Mouse (Mus musculus) cerebellum, adult (tissue): ENCODE results near the gene Cby3.

Experiments used
- ATAC-seq: cut with Nextera tagmentation; 2 replicates; pipeline ENCODE4 v1.9.2; 2017; ENCODE audit warnings: mild to moderate bottlenecking, moderate library complexity, mixed read lengths; ENCODE audit not compliant: insufficient number of reproducible peaks, low FRiP score, low TSS enrichment

Gene Cby3

GRCm38 (mm10) chr11:50387167-50387679, 33.0 kb downstream of the Cby3 start:
- ATAC-seq: no peak

GRCm38 (mm10) chr11:50387697-50388096, 33.4 kb downstream of the Cby3 start:
- ATAC-seq: no peak

GRCm38 (mm10) chr11:50388217-50388929, 34.1 kb downstream of the Cby3 start:
- ATAC-seq: no peak

GRCm38 (mm10) chr11:50389011-50389410, 34.7 kb downstream of the Cby3 start:
- no peak for ATAC-seq

GRCm38 (mm10) chr11:50389616-50390015, 35.4 kb downstream of the Cby3 start:
- no peak for ATAC-seq

GRCm38 (mm10) chr11:50391272-50391960, 37.2 kb downstream of the Cby3 start:
- no peak for ATAC-seq

- no peak for ATAC-seq
Observed at GRCm38 (mm10) chr11:50393306-50393705, 39.0 kb downstream of the Cby3 start.

GRCm38 (mm10) chr11:50394731-50395130, 40.5 kb downstream of the Cby3 start:
- ATAC-seq: no peak

GRCm38 (mm10) chr11:50396766-50397307, 42.6 kb downstream of the Cby3 start:
- ATAC-seq: no peak

GRCm38 (mm10) chr11:50397316-50397715, 43.1 kb downstream of the Cby3 start:
- no peak for ATAC-seq

GRCm38 (mm10) chr11:50398803-50399202, 44.5 kb downstream of the Cby3 start:
- ATAC-seq: no peak

- no peak for ATAC-seq
Observed at GRCm38 (mm10) chr11:50402481-50402880, 48.2 kb downstream of the Cby3 start.

- no peak for ATAC-seq
Observed at GRCm38 (mm10) chr11:50403367-50404014, 49.2 kb downstream of the Cby3 start.

- ATAC-seq: no peak
Observed at GRCm38 (mm10) chr11:50407235-50407634, 53.0 kb downstream of the Cby3 start.
